In the genomic region with DNA sequence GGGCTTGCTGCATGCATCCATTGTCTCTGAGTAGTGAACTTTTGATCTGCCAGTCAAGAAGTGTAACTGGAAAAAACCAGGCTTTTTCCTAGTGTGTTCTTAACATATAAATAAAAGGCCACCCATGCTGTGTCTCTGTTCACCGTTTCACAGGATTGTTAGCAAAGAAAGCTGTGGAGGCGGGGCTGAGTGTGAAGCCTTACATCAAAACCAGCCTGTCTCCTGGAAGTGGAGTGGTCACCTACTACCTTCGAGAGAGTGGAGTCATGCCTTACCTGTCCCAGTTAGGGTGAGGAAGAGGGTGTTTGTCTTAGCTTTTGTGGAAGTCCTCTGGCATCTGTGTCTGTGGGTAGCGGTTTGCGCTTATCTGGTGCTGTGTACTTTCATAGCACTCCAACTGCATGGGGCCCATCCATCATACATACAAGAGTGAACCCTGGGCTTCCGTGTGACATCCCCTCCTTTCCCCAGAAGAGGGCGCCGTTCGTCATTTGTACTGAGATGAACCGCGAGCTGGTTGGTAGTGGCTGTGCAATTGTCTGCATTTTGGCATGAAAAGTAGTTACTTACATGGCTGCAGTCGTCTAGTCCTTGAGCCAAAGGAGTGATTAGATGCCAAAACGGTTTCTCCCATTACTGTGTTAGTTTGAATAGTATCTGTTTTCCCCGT, we compare ENCODE assay signal across 8 mouse cellular contexts. TPM values are rescaled to one million over a fixed set of nuclear protein-coding genes. Genes with fewer than 3 reads are reported as not detected.
A peak's percentile ranks its signal among the peaks of the same experiment; 100 is the strongest.
DNase-seq lines count a peak whose midpoint lies in the region; ATAC-seq and TF ChIP-seq lines count a peak whose summit lies in the region.

No protein-coding gene starts in this region.

- 33% methylated on average over 14 of the region's 14 CpGs for WGBS in forebrain, postnatal 0 days
- 34% methylated on average over 14 of the region's 14 CpGs for WGBS in intestine, postnatal 0 days
- 43% methylated on average over 14 of the region's 14 CpGs for WGBS in midbrain, embryonic 12.5 days

- no peaks in the 10 kb centered on the region for H3K27me3 ChIP-seq in forebrain, postnatal 0 days (ENCODE audit: insufficient read depth, low read length)
- no peaks in the 10 kb centered on the region for H3K27me3 ChIP-seq in intestine, postnatal 0 days (replicated peaks; ENCODE audit: control insufficient read depth, insufficient read depth, low read length)
- no peaks in the 10 kb centered on the region for H3K27me3 ChIP-seq in midbrain, embryonic 12.5 days

- H3K36me3 ChIP-seq in forebrain, postnatal 0 days (ENCODE audit: insufficient read depth): peaks cover 89% of the 10 kb centered on the region
- peaks cover 69% of the 10 kb centered on the region for H3K36me3 ChIP-seq in intestine, postnatal 0 days (ENCODE audit: control insufficient read depth, insufficient read depth)
- H3K36me3 ChIP-seq in midbrain, embryonic 12.5 days: peaks cover 83% of the 10 kb centered on the region

- no peak overlapping the region for H3K4me2 ChIP-seq in forebrain, postnatal 0 days (ENCODE audit: low read depth)
- H3K4me2 ChIP-seq in intestine, postnatal 0 days (replicated peaks; ENCODE audit: low read depth): no peak overlapping the region
- H3K4me2 ChIP-seq in midbrain, embryonic 12.5 days (replicated peaks): no peak overlapping the region

- H3K27ac ChIP-seq in forebrain, postnatal 0 days (ENCODE audit: low read depth, low read length): no peak overlapping the region
- H3K27ac ChIP-seq in intestine, postnatal 0 days (ENCODE audit: low read depth, low read length): peak overlapping the region; percentile 84; the same call in 1 of the 2 replicates
- no peak overlapping the region for H3K27ac ChIP-seq in midbrain, embryonic 12.5 days (replicated peaks)

- peak; percentile 77 for TF ChIP-seq CTCF in forebrain, postnatal 0 days (IDR thresholded peaks at IDR 0.05; ENCODE audit: low read depth)
- peak; percentile 81 for TF ChIP-seq CTCF in intestine, postnatal 0 days (IDR thresholded peaks at IDR 0.05; ENCODE audit: low read depth)

- no peak overlapping the region for H3K4me3 ChIP-seq in forebrain, postnatal 0 days (ENCODE audit: low read depth, low read length)
- no peak overlapping the region for H3K4me3 ChIP-seq in intestine, postnatal 0 days (ENCODE audit: low read depth, low read length)
- H3K4me3 ChIP-seq in midbrain, embryonic 12.5 days: no peak overlapping the region

- no peak overlapping the region for H3K9ac ChIP-seq in forebrain, postnatal 0 days
- peak overlapping the region; percentile 1; the same call in 1 of the 2 replicates for H3K9ac ChIP-seq in intestine, postnatal 0 days (ENCODE audit: low read depth, low read length)
- no peak overlapping the region for H3K9ac ChIP-seq in midbrain, embryonic 12.5 days (replicated peaks)

- ATAC-seq in cerebellum, adult (ENCODE audit: insufficient number of reproducible peaks, low FRiP score, low TSS enrichment): peak; percentile 37; the same call in 1 of the 2 replicates
- peak; percentile 82 for ATAC-seq in forebrain, postnatal 0 days
- no peak for ATAC-seq in intestine, postnatal 0 days
- ATAC-seq in midbrain, embryonic 12.5 days (ENCODE audit: low FRiP score, low read depth): peak; percentile 56; the same call in 1 of the 2 replicates

- intact Hi-C loops in left cerebral cortex, postnatal 36 days (cut with DNase I): loop anchor here (5.0 kb wide), 1 partner anchor 105 kb away; no protein-coding TSS in a partner anchor

- no peaks in the 10 kb centered on the region for H3K9me3 ChIP-seq in forebrain, postnatal 0 days (ENCODE audit: low read length)
- no peaks in the 10 kb centered on the region for H3K9me3 ChIP-seq in intestine, postnatal 0 days (ENCODE audit: control insufficient read depth)
- no peaks in the 10 kb centered on the region for H3K9me3 ChIP-seq in midbrain, embryonic 12.5 days

- DNase-seq in cerebellum, adult 11-12 months: no peak
- DNase-seq in cerebellum, adult 11 months: peak; percentile 24
- DNase-seq in forebrain, postnatal 0 days: peak; percentile 76
- peak; percentile 25 to 37 for DNase-seq in left cerebral cortex, postnatal 36 days (ENCODE audit: low spot score in 2 of 2)
- DNase-seq in spleen, adult 12 weeks (ENCODE audit: low spot score): peak; percentile 28

- no peaks in the 10 kb centered on the region for H3K4me1 ChIP-seq in forebrain, postnatal 0 days (ENCODE audit: insufficient read depth)
- 0 out of 2 replicates have a peak, but pooled peaks cover 4% of the 10 kb centered on the region for H3K4me1 ChIP-seq in intestine, postnatal 0 days (replicated peaks; ENCODE audit: control insufficient read depth, insufficient read depth, low read length)
- H3K4me1 ChIP-seq in midbrain, embryonic 12.5 days: no peaks in the 10 kb centered on the region

RNA-seq across cellular contexts. Expression of a gene that starts 39.9 kb away (rescaled TPM):
- total RNA-seq in forebrain, postnatal 0 days (2014; rRNA removed): 53.6 and 59.6 TPM in 2 replicates
- polyA plus RNA-seq in forebrain, postnatal 0 days (2015; fragmentation: Nextera tagmentation; extraction: Ambion mirVana): 35.0 and 40.0 TPM in 2 replicates
- 55.6 and 61.3 TPM in 2 replicates for polyA plus RNA-seq in intestine, postnatal 0 days (2015; fragmentation: Nextera tagmentation; extraction: Ambion mirVana)
- total RNA-seq in left cerebral cortex, postnatal 36 days (2021): 10 to 100 TPM; 29.9 to 30.4 TPM
- 58.7 and 61.4 TPM in 2 replicates for polyA plus RNA-seq in midbrain, embryonic 12.5 days (2016; fragmentation: Nextera tagmentation; extraction: Ambion mirVana)

RNA-seq across cellular contexts. Expression of a gene that starts 56.8 kb away (rescaled TPM):
- 5.5 and 7.6 TPM in 2 replicates for total RNA-seq in forebrain, postnatal 0 days (2014; rRNA removed)
- polyA plus RNA-seq in forebrain, postnatal 0 days (2015; fragmentation: Nextera tagmentation; extraction: Ambion mirVana): 1.7 and 2.8 TPM in 2 replicates
- polyA plus RNA-seq in intestine, postnatal 0 days (2015; fragmentation: Nextera tagmentation; extraction: Ambion mirVana): 18.0 and 19.3 TPM in 2 replicates
- 1 to 10 TPM; 2.6 to 4.3 TPM for total RNA-seq in left cerebral cortex, postnatal 36 days (2021)
- polyA plus RNA-seq in midbrain, embryonic 12.5 days (2016; fragmentation: Nextera tagmentation; extraction: Ambion mirVana): 3.4 and 5.7 TPM in 2 replicates
